Mouse (Mus musculus) stomach, postnatal 0 days (tissue): ENCODE measurements around the gene Gatd1. TPM values are rescaled to one million over a fixed set of nuclear protein-coding genes. Genes with fewer than 3 reads are reported as not detected.

Experiments used
- ATAC-seq: fragments of 200-750 bp; cut with Nextera tagmentation; 2 replicates; pipeline ENCODE4 v1.8.0; 2017; ENCODE audit not compliant: low FRiP score, low TSS enrichment
- DNase-seq: peaks from one replicate; pipeline ENCODE4 v3.0.0-alpha.2; 2016; ENCODE audit warnings: low spot score
- H3K27ac ChIP-seq: fragments of 300-500 bp; sonication (generic); replicated peaks from 2 replicates; pipeline ENCODE4 v1.5.1; 2014; ENCODE audit warnings: mild to moderate bottlenecking, control low read depth
- H3K27me3 ChIP-seq: fragments of 300-500 bp; sonication (generic); 2 replicates; pipeline ENCODE4 v1.6.1; 2014; ENCODE audit warnings: low read length; ENCODE audit not compliant: control insufficient read depth, insufficient read depth
- H3K36me3 ChIP-seq: fragments of 300-500 bp; sonication (generic); 2 replicates; pipeline ENCODE4 v1.6.1; 2014; ENCODE audit warnings: low read length, mixed read lengths; ENCODE audit not compliant: control insufficient read depth, insufficient read depth
- H3K4me1 ChIP-seq: fragments of 300-500 bp; sonication (generic); replicated peaks from 2 replicates; pipeline ENCODE4 v1.6.1; 2014; ENCODE audit warnings: antibody characterized with exemption; ENCODE audit not compliant: control insufficient read depth, insufficient read depth
- H3K4me2 ChIP-seq: fragments of 300-500 bp; sonication (generic); replicated peaks from 2 replicates; pipeline ENCODE4 v1.6.1; 2014; ENCODE audit warnings: low read depth, mild to moderate bottlenecking, control low read depth, moderate library complexity
- H3K4me3 ChIP-seq: fragments of 300-500 bp; sonication (generic); 2 replicates; pipeline ENCODE4 v1.5.1; 2014; ENCODE audit warnings: low read depth, low read length, control low read depth
- H3K9ac ChIP-seq: fragments of 300-500 bp; sonication (generic); 2 replicates; pipeline ENCODE4 v1.6.1; 2014; ENCODE audit warnings: mild to moderate bottlenecking, low read length, control low read depth, mixed read lengths
- H3K9me3 ChIP-seq: fragments of 300-500 bp; sonication (generic); 2 replicates; pipeline ENCODE4 v1.6.1; 2016; ENCODE audit warnings: low read length; ENCODE audit not compliant: control insufficient read depth
- CTCF ChIP-seq: IDR thresholded peaks from 2 replicates; pipeline ENCODE4 v1.5.1; 2016; ENCODE audit warnings: antibody characterized with exemption, low read depth, mild to moderate bottlenecking, moderate library complexity
- EP300 ChIP-seq: optimal IDR thresholded peaks from 2 replicates; pipeline ENCODE3; 2016; ENCODE audit warnings: antibody characterized with exemption
- WGBS: fragments of 180-500 bp; shearing (Covaris S2); extraction: QIAGEN DNeasy Blood & Tissue Kit; methylation state at CpG from one replicate; pipeline ENCODE4 v1.1.7; 2014; 5-methylcytosine and 5-hydroxymethylcytosine counted together
- polyA plus RNA-seq: library from polyadenylated mRNA; unstranded; fragments of >200 nt; fragmentation: Nextera tagmentation; extraction: Ambion mirVana; gene quantifications from 2 replicates; pipeline ENCODE4 v1.2.1, GENCODE M21; 2015

Gatd1 gene
- polyA plus RNA-seq, 1 experiment from 2014 or later, result 33.8 TPM

DNA sequence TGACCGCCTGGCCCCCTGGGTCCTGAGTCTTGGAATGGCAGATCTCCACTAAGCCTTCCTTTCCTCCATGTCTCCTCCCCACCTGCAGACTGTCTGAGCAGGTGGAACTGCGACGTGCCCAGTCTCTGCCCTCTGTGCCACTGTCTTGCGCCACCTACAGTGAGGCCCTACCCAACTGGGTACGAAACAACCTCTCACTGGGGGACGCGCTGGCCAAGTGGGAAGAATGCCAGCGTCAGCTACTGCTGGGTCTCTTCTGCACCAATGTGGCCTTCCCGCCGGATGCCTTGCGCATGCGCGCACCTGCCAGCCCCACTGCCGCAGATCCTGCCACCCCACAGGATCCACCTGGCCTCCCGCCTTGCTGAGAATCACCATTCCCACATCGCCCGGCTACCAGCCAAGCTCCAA lies 45.4 kb upstream of the Gatd1 start:
- 87% methylated on average over 17 of the region's 17 CpGs for WGBS
- Histone ChIP-seq H3K4me3 (no peak overlapping the region), H3K27ac (no peak overlapping the region), H3K9me3 (no peaks in the 10 kb centered on the region), H3K36me3 (peaks cover 3% of the 10 kb centered on the region; the same call in 1 of the 2 replicates), H3K27me3 (no peaks in the 10 kb centered on the region), H3K4me1 (peaks cover 10% of the 10 kb centered on the region), H3K9ac (no peak overlapping the region), H3K4me2 (no peak overlapping the region)
- no peak for DNase-seq
- no peak for ATAC-seq
- TF ChIP-seq CTCF, result no peak
- TF ChIP-seq EP300, result no peak

DNA sequence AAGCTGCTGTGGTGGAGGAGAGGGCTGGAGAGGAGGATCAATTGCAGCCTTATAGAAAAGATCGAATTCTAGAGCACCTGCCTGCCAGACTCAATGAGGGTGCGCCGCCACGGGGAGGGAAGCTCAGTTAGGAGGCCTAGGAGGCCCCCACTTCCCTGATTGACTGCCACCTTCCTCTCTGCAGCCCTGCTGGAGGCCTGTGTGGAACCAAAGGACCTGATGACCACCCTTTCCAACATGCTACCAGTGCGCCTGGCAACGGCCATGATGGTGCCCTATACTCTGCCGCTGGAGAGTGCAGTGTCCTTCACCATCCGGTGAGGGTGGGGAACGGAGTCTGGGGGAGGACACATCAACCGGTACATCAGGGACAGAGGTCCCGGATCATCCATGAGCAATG lies 44.7 kb upstream of the Gatd1 start:
- Histone ChIP-seq H3K4me3 (no peak overlapping the region), H3K4me1 (peaks cover 9% of the 10 kb centered on the region; the same call in 1 of the 2 replicates), H3K9ac (no peak overlapping the region), H3K36me3 (peaks cover 3% of the 10 kb centered on the region; the same call in 1 of the 2 replicates), H3K27me3 (no peaks in the 10 kb centered on the region), H3K4me2 (no peak overlapping the region), H3K9me3 (no peaks in the 10 kb centered on the region), H3K27ac (no peak overlapping the region)
- DNase-seq (no peak), ATAC-seq (no peak)
- 92% methylated on average over 10 of the region's 11 CpGs for WGBS
- no peak for TF ChIP-seq CTCF
- no peak for TF ChIP-seq EP300

DNA sequence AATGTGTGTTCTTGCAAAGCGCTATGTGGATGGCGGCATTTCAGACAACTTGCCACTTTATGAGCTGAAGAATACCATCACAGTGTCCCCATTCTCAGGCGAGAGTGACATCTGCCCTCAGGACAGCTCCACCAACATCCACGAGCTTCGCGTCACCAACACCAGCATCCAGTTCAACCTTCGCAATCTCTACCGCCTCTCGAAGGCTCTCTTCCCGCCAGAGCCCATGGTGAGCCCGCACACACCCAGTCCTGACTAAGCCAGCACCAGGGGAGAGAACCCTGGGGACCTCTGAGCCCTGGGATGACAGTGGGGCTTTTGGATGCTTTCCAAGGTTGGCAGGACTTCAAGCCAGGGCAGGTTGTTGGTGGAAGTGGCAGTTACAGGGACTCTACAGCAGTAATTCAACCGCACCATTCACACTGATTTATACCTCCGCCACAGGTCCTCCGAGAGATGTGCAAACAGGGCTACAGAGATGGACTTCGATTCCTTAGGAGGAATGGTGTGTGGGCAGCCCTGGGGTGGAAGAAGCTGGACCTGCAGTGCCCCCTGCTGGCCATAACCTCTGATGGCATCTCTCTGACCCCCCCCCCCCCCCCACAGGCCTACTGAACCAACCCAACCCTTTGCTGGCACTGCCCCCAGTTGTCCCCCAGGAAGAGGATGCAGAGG lies 44.2 kb upstream of the Gatd1 start:
- WGBS, result 74% methylated on average over 15 of the region's 15 CpGs
- DNase-seq (peak; percentile 81), ATAC-seq (no peak)
- Histone ChIP-seq H3K27ac (no peak overlapping the region), H3K27me3 (no peaks in the 10 kb centered on the region), H3K4me2 (no peak overlapping the region), H3K36me3 (peaks cover 3% of the 10 kb centered on the region; the same call in 1 of the 2 replicates), H3K9ac (no peak overlapping the region), H3K9me3 (no peaks in the 10 kb centered on the region), H3K4me1 (peaks cover 9% of the 10 kb centered on the region; the same call in 1 of the 2 replicates), H3K4me3 (no peak overlapping the region)
- TF ChIP-seq EP300 (no peak), CTCF (peak; percentile 75)

- Histone ChIP-seq H3K27ac (no peak overlapping the region), H3K36me3 (peaks cover 3% of the 10 kb centered on the region; the same call in 1 of the 2 replicates), H3K9ac (no peak overlapping the region), H3K4me3 (no peak overlapping the region), H3K27me3 (no peaks in the 10 kb centered on the region), H3K9me3 (no peaks in the 10 kb centered on the region), H3K4me1 (peaks cover 9% of the 10 kb centered on the region; the same call in 1 of the 2 replicates), H3K4me2 (no peak overlapping the region)
- ATAC-seq, result no peak
- DNase-seq, result no peak
- 93% methylated on average over 14 of the region's 14 CpGs for WGBS
- TF ChIP-seq CTCF, result no peak
- TF ChIP-seq EP300, result no peak
Observed at GRCm38 (mm10) chr7:141457236-141457635, 43.3 kb upstream of the Gatd1 start.

- Histone ChIP-seq H3K4me2 (peak overlapping the region; percentile 86; the same call in 1 of the 2 replicates), H3K27me3 (no peaks in the 10 kb centered on the region), H3K9me3 (no peaks in the 10 kb centered on the region), H3K9ac (no peak overlapping the region; the same call in 1 of the 2 replicates), H3K4me1 (peaks cover 9% of the 10 kb centered on the region; the same call in 1 of the 2 replicates), H3K27ac (no peak overlapping the region; the same call in 1 of the 2 replicates), H3K36me3 (peaks cover 6% of the 10 kb centered on the region; the same call in 1 of the 2 replicates), H3K4me3 (no peak overlapping the region)
- ATAC-seq (no peak), DNase-seq (no peak)
- WGBS, result 72% methylated on average over 6 of the region's 6 CpGs
- no peak for TF ChIP-seq CTCF
- no peak for TF ChIP-seq EP300
Observed at GRCm38 (mm10) chr7:141456739-141457138, 42.8 kb upstream of the Gatd1 start.

GRCm38 (mm10) chr7:141455610-141456314 lies 41.8 kb upstream of the Gatd1 start:
- H3K4me2 ChIP-seq, result peak overlapping the region; percentile 86
- 0 out of 2 replicates have a peak, but pooled peaks cover 3% of the 10 kb centered on the region for H3K4me1 ChIP-seq
- H3K9ac ChIP-seq, result peak overlapping the region; percentile 79
- peak overlapping the region; percentile 57 for H3K4me3 ChIP-seq
- ATAC-seq (peak; percentile 44), DNase-seq (peak; percentile 85)
- peak overlapping the region; percentile 87 for H3K27ac ChIP-seq
- H3K9me3 ChIP-seq, result no peaks in the 10 kb centered on the region
- no peak for TF ChIP-seq EP300
- TF ChIP-seq CTCF, result 0 out of 2 replicates have a peak, but pooled peaks have one; percentile 3
- WGBS, result 3% methylated on average over 23 of the region's 23 CpGs
- peaks cover 6% of the 10 kb centered on the region; the same call in 1 of the 2 replicates for H3K36me3 ChIP-seq
- H3K27me3 ChIP-seq, result no peaks in the 10 kb centered on the region
